Mouse (Mus musculus) thymus, adult 2 months (tissue): ENCODE results near the gene Nfia. TPM values are rescaled to one million over a fixed set of nuclear protein-coding genes. Genes with fewer than 3 reads are reported as not detected.

Experiments used
- DNase-seq: peaks from one replicate; pipeline ENCODE4 v3.0.0; 2021
- H3K27ac ChIP-seq: fragments of 200-500 bp; 2 replicates; pipeline ENCODE4 v1.5.1; 2012; ENCODE audit warnings: low read length, control low read depth; ENCODE audit not compliant: control insufficient read depth, insufficient read depth
- H3K27me3 ChIP-seq: fragments of 200-500 bp; 2 replicates; pipeline ENCODE4 v1.6.1; 2012; ENCODE audit warnings: mild to moderate bottlenecking, low read length, moderate library complexity, mixed read lengths; ENCODE audit not compliant: control insufficient read depth, insufficient read depth
- H3K36me3 ChIP-seq: fragments of 200-500 bp; 2 replicates; pipeline ENCODE4 v1.6.1; 2012; ENCODE audit warnings: mild to moderate bottlenecking, low read length, moderate library complexity; ENCODE audit not compliant: control insufficient read depth, insufficient read depth
- H3K4me1 ChIP-seq: fragments of 200-500 bp; replicated peaks from 2 replicates; pipeline ENCODE4 v1.6.1; 2012; ENCODE audit warnings: low read length; ENCODE audit not compliant: control insufficient read depth, insufficient read depth
- H3K4me3 ChIP-seq: fragments of 200-500 bp; 2 replicates; pipeline ENCODE4 v1.5.1; 2012; ENCODE audit warnings: mild to moderate bottlenecking, low read length, control low read depth, moderate library complexity; ENCODE audit not compliant: control insufficient read depth, insufficient read depth
- CTCF ChIP-seq: fragments of 200-500 bp; IDR thresholded peaks from 2 replicates; pipeline ENCODE4 v1.5.1; 2012; ENCODE audit warnings: mild to moderate bottlenecking, control low read depth, low read length, moderate library complexity, borderline replicate concordance; ENCODE audit not compliant: control insufficient read depth, poor library complexity, insufficient read depth; ENCODE audit errors: extremely low read depth
- POLR2A ChIP-seq: fragments of 200-500 bp; IDR thresholded peaks from 2 replicates; pipeline ENCODE4 v1.6.1; 2012; ENCODE audit warnings: mild to moderate bottlenecking, low read length, control low read depth, moderate library complexity; ENCODE audit not compliant: control insufficient read depth, poor library complexity, insufficient read depth; ENCODE audit errors: extremely low read depth
- WGBS: fragments of 180-500 bp; shearing (Covaris S2); methylation state at CpG from one replicate; pipeline ENCODE4 v1.1.7; 2018; 5-methylcytosine and 5-hydroxymethylcytosine counted together
- polyA plus RNA-seq: library from polyadenylated mRNA; depleted of rRNA; stranded (reverse); fragments of >200 nt; gene quantifications from 2 replicates; pipeline ENCODE4 v1.2.3, GENCODE M21; 2012

Gene Nfia
- polyA plus RNA-seq, 1 experiment = 26.4 TPM

DNA sequence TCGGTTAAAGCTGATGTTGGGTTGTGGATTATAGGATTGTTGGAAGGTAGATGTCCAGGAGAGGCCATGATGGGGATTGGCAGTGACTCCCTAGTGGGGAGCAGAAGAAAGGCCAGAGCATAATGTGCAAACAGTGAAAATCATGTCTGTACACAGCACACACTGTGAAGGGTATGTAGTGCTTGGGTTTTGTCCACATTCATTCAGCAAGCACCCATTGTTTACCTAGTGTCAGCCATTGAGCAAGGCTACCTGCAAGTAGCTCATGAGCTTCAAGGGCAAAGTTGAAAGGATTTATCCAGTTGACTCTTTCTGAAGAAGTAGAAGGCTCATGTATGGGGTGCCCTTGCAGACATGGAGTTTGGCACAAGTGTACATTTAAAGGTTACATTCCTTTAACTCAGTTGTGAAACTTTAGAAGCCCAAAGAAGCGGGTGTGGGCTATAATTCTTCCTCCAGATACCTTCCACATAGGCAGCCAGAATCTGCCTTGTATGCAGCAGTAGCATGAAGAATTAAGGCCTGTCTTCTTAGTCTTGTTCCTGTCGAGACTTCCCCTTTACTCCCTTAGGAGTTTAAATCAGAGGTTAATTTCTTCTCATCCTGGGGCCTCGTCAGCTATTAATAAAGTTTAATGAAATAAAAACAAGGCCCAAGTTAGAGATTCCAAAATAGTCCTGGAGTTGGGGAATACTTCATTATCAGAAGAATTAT is 37.2 kb downstream of the Nfia start:
- Histone ChIP-seq H3K27me3 (no peaks in the 10 kb centered on the region), H3K36me3 (no peaks in the 10 kb centered on the region), H3K27ac (no peak overlapping the region), H3K4me1 (no peaks in the 10 kb centered on the region), H3K4me3 (no peak overlapping the region)
- 91% methylated on average over 4 of the region's 4 CpGs for WGBS
- TF ChIP-seq CTCF (no peak), POLR2A (no peak)
- no peak for DNase-seq

DNA sequence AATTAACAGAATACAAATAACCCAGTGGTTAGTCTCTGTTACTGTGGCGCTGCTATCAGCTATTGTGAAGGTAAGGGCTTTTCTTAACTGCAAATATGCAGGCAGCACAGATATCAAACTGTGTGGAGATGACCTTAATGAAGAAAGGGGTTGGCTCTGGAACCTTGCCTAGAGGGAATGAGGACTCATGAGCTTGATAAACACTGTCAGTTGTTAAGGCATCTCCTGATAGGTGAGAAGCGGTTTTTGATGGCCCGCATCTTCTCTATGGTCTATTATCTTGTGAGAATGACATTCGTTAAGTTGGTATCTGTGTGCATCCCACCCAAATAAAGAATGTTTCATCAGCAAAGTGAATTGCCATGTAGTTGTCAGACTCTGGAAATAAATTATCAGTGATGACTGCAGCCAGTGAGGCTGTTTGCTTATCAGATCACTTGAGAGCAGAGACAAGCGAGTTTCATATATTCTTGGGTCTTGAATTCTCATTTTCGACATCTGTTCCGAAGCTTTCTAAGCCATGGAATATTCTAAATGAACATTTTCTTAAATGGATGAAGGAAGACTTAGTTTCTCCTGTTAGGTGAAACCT is 37.9 kb downstream of the Nfia start:
- no peak overlapping the region for H3K4me3 ChIP-seq
- 95% methylated on average over 7 of the region's 7 CpGs for WGBS
- H3K27ac ChIP-seq = no peak overlapping the region
- no peaks in the 10 kb centered on the region for H3K4me1 ChIP-seq
- no peak for TF ChIP-seq CTCF
- TF ChIP-seq POLR2A = no peak
- H3K36me3 ChIP-seq = no peaks in the 10 kb centered on the region
- H3K27me3 ChIP-seq = no peaks in the 10 kb centered on the region
- DNase-seq = no peak

DNA sequence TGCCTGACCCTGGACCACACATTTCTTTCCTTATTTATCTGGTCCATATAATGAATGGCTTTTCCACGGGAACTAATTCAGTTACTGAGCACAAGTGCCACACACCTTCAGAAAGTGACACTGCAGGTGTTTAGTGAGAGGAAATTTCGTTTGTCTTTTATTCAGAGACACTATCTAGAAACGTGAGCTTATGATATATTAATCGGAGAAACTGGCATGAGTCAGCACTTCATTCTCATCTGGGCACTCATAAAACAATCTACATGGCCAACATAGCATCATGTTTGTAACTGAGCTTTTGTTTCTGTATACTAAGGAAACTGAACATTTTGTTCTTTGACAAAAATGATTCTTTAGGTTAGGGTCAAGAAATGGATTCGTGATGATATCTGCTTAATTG is 40.5 kb downstream of the Nfia start:
- H3K4me1 ChIP-seq = no peaks in the 10 kb centered on the region
- no peak for DNase-seq
- no peak overlapping the region for H3K4me3 ChIP-seq
- TF ChIP-seq POLR2A (no peak), CTCF (no peak)
- H3K36me3 ChIP-seq = no peaks in the 10 kb centered on the region
- 87% methylated on average over 5 of the region's 5 CpGs for WGBS
- no peaks in the 10 kb centered on the region for H3K27me3 ChIP-seq
- no peak overlapping the region for H3K27ac ChIP-seq

DNA sequence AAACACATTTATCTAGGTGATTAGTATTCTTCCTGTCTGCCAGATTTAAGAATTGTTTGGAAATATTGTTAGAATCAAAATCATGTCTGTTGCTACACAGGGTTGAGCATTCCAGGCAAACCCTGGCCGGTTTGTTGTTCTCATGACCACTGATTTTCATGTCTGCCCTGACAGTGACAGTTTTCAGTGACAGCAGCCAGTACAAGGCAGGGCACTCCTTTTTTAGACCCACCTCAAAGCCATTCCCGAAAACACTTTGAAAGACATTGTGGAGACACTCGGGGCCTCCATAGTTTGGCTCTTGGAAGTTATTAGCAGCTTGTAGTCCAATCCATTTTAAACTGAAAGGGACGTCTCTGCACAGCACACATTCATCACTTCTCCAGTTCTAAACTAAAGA is 41.5 kb downstream of the Nfia start:
- no peak for DNase-seq

DNA sequence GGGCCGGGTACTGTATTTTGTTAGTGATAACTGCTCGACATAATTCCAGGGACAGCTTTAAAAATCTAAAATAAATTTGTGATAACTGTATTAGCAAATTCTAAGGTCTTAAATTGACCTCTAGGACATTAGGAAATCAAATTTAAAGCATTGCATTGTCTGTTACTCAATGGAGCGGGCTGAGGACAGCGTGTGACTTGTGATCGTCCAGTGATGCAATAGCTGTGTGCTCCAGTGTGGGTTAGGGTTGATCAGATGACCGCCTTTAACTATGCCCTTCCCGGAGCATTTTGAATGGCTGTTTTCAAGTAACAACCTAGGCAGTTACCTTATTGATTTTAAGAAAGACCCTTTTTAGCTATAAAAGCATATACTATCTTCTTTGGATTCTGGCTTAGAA is 42.0 kb downstream of the Nfia start:
- no peak for DNase-seq
- no peaks in the 10 kb centered on the region for H3K27me3 ChIP-seq
- H3K27ac ChIP-seq = no peak overlapping the region
- TF ChIP-seq CTCF (no peak), POLR2A (no peak)
- H3K4me3 ChIP-seq = no peak overlapping the region
- 93% methylated on average over 7 of the region's 7 CpGs for WGBS
- no peaks in the 10 kb centered on the region for H3K4me1 ChIP-seq
- no peaks in the 10 kb centered on the region for H3K36me3 ChIP-seq

More for the DNA sequence above, 41.5 kb downstream of the Nfia start:
- H3K36me3 ChIP-seq = no peaks in the 10 kb centered on the region
- no peaks in the 10 kb centered on the region for H3K27me3 ChIP-seq
- H3K27ac ChIP-seq = no peak overlapping the region
- H3K4me1 ChIP-seq = no peaks in the 10 kb centered on the region
- no peak overlapping the region for H3K4me3 ChIP-seq
- 95% methylated on average over 4 of the region's 4 CpGs for WGBS
- no peak for TF ChIP-seq POLR2A
- no peak for TF ChIP-seq CTCF

DNA sequence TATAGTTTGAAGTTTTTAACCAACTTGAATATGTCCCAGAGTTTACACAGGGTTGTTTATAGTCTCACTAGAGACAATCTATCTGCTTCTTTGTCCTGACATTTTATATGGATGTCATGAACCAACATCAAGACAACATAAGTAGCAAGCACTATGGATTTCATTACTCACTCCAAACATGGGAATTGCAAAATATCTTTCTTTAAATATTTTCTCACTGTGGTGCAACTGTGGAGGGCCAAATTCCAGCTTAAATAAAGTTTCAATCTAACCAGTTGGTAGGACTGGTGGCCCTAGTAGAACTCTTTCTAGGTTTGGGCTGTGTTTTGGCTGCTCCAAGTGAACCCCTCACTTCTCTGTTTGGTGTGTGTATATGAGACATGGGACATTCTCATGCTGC is 43.5 kb downstream of the Nfia start:
- no peaks in the 10 kb centered on the region for H3K4me1 ChIP-seq

More for the DNA sequence above, 43.5 kb downstream of the Nfia start:
- TF ChIP-seq CTCF (no peak), POLR2A (no peak)
- H3K4me3 ChIP-seq = no peak overlapping the region
- no peak for DNase-seq
- no peaks in the 10 kb centered on the region for H3K36me3 ChIP-seq
- no peak overlapping the region for H3K27ac ChIP-seq
- H3K27me3 ChIP-seq = no peaks in the 10 kb centered on the region
